Mouse (Mus musculus) heart, postnatal 0 days (tissue): ENCODE data around the gene Pth.

Source experiments
- CTCF ChIP-seq: IDR thresholded peaks from 2 replicates; pipeline ENCODE4 v1.5.1; 2016; ENCODE audit warnings: antibody characterized with exemption, control low read depth, low read depth
- EP300 ChIP-seq: IDR thresholded peaks from 2 replicates; pipeline ENCODE4 v1.6.1; 2016; ENCODE audit warnings: antibody characterized with exemption, low read depth

DNA sequence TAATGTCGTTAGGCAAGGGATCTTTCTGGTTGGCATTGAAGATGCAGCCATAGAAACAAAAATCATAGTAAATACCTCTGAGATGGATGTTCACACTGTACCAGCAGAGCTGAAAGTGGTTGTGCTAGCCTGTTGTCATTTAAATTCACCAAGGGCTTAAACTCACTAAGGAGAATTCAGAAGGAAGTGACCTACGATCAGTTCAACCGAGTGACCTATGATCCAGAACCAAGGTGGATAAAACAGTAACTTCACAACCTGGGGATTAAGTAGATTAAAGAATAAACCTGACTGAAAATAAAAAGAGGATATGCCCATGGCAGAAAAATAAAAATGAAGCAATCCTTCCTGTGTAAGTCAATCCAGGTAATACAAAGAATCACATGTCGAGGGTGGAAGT lies 44.5 kb upstream of the Pth start:
- TF ChIP-seq CTCF = no peak
- TF ChIP-seq EP300 = no peak
